Mouse (Mus musculus) ES-Bruce4 (cell line): ENCODE measurements around the gene Mitf.

ENCODE experiments used
- CTCF ChIP-seq: IDR thresholded peaks from one replicate; pipeline ENCODE4 v1.8.1; 2011; ENCODE audit warnings: low read depth, low read length
- EP300 ChIP-seq: IDR thresholded peaks from 2 replicates; pipeline ENCODE4 v1.6.1; 2011; ENCODE audit warnings: low read depth, low read length; ENCODE audit not compliant: insufficient read depth
- POLR2A ChIP-seq: IDR thresholded peaks from one replicate; pipeline ENCODE4 v1.8.1; 2011; ENCODE audit warnings: low read length; ENCODE audit not compliant: insufficient read depth

GRCm38 (mm10) chr6:97898085-97898484 lies 91.2 kb downstream of the Mitf start:
- TF ChIP-seq EP300 (no peak), CTCF (no peak), POLR2A (no peak)
